Mouse (Mus musculus) embryonic facial prominence, embryonic 14.5 days (tissue): ENCODE data around the gene Atp8b5. TPM values are rescaled to one million over a fixed set of nuclear protein-coding genes. Genes with fewer than 3 reads are reported as not detected.

Experiments
- ATAC-seq: fragments of 200-750 bp; cut with Nextera tagmentation; 2 replicates; pipeline ENCODE4 v1.8.0; 2017; ENCODE audit warnings: low read depth, moderate number of reproducible peaks, moderate TSS enrichment
- DNase-seq: peaks from one replicate; pipeline ENCODE4 v3.0.0-alpha.2; 2015; ENCODE audit warnings: low spot score
- H3K27ac ChIP-seq: fragments of 300-500 bp; sonication (generic); replicated peaks from 2 replicates; pipeline ENCODE4 v1.5.1; 2014; ENCODE audit warnings: low read depth, mild to moderate bottlenecking, low read length, moderate library complexity
- H3K27me3 ChIP-seq: fragments of 300-500 bp; sonication (generic); replicated peaks from 2 replicates; pipeline ENCODE4 v1.6.1; 2014; ENCODE audit warnings: low read length; ENCODE audit not compliant: control insufficient read depth, insufficient read depth
- H3K36me3 ChIP-seq: fragments of 300-500 bp; sonication (generic); 2 replicates; pipeline ENCODE4 v1.6.1; 2014; ENCODE audit warnings: low read length, mixed read lengths; ENCODE audit not compliant: control insufficient read depth, insufficient read depth
- H3K4me1 ChIP-seq: fragments of 300-500 bp; sonication (generic); 2 replicates; pipeline ENCODE4 v1.6.1; 2014; ENCODE audit warnings: antibody characterized with exemption, low read length; ENCODE audit not compliant: control insufficient read depth, insufficient read depth
- H3K4me2 ChIP-seq: fragments of 300-500 bp; sonication (generic); 2 replicates; pipeline ENCODE4 v1.6.1; 2014; ENCODE audit warnings: low read depth, mild to moderate bottlenecking, low read length, moderate library complexity, mixed read lengths
- H3K4me3 ChIP-seq: fragments of 300-500 bp; sonication (generic); 2 replicates; pipeline ENCODE4 v1.5.1; 2014; ENCODE audit warnings: low read depth, mild to moderate bottlenecking, low read length
- H3K9ac ChIP-seq: fragments of 300-500 bp; sonication (generic); 2 replicates; pipeline ENCODE4 v1.6.1; 2014; ENCODE audit warnings: low read depth, mild to moderate bottlenecking, low read length, moderate library complexity, mixed read lengths
- H3K9me3 ChIP-seq: fragments of 300-500 bp; sonication (generic); 2 replicates; pipeline ENCODE4 v1.6.1; 2016; ENCODE audit warnings: low read length; ENCODE audit not compliant: control insufficient read depth
- WGBS: fragments of 180-500 bp; shearing (Covaris S2); extraction: QIAGEN DNeasy Blood & Tissue Kit; methylation state at CpG from one replicate; pipeline ENCODE4 v1.1.7; 2014; 5-methylcytosine and 5-hydroxymethylcytosine counted together
- polyA plus RNA-seq: library from polyadenylated mRNA; unstranded; fragments of >200 nt; fragmentation: Nextera tagmentation; extraction: Ambion mirVana; gene quantifications from 2 replicates; pipeline ENCODE4 v1.2.1, GENCODE M21; 2014

Atp8b5 gene
- polyA plus RNA-seq, 1 experiment from 2014 or later, result 0.36 TPM

- Histone ChIP-seq H3K9me3 (peaks cover 11% of the 10 kb centered on the region; the same call in 1 of the 2 replicates), H3K4me3 (no peak overlapping the region), H3K4me1 (no peaks in the 10 kb centered on the region), H3K4me2 (no peak overlapping the region), H3K27me3 (no peaks in the 10 kb centered on the region), H3K27ac (no peak overlapping the region), H3K9ac (no peak overlapping the region), H3K36me3 (no peaks in the 10 kb centered on the region)
- no peak for DNase-seq
- no peak for ATAC-seq
Observed at GRCm38 (mm10) chr4:43336176-43336575, 69.2 kb downstream of the Atp8b5 start.

GRCm38 (mm10) chr4:43340096-43340804, 73.3 kb downstream of the Atp8b5 start:
- no peak for DNase-seq
- peaks cover 11% of the 10 kb centered on the region; the same call in 1 of the 2 replicates for H3K9me3 ChIP-seq
- 74% methylated on average over 4 of the region's 4 CpGs for WGBS
- no peaks in the 10 kb centered on the region for H3K4me1 ChIP-seq
- no peaks in the 10 kb centered on the region for H3K27me3 ChIP-seq
- no peak overlapping the region for H3K4me3 ChIP-seq
- no peak for ATAC-seq
- H3K36me3 ChIP-seq, result no peaks in the 10 kb centered on the region
- H3K4me2 ChIP-seq, result no peak overlapping the region
- no peak overlapping the region for H3K9ac ChIP-seq
- no peak overlapping the region for H3K27ac ChIP-seq

GRCm38 (mm10) chr4:43341276-43341891, 74.4 kb downstream of the Atp8b5 start:
- 75% methylated on average over 7 of the region's 7 CpGs for WGBS
- DNase-seq (peak; percentile 32), ATAC-seq (peak; percentile 41; the same call in 1 of the 2 replicates)
- H3K9ac ChIP-seq, result no peak overlapping the region
- H3K36me3 ChIP-seq, result no peaks in the 10 kb centered on the region
- no peak overlapping the region for H3K4me3 ChIP-seq
- no peaks in the 10 kb centered on the region for H3K27me3 ChIP-seq
- H3K9me3 ChIP-seq, result peaks cover 6% of the 10 kb centered on the region; the same call in 1 of the 2 replicates
- H3K4me2 ChIP-seq, result no peak overlapping the region
- H3K27ac ChIP-seq, result no peak overlapping the region
- H3K4me1 ChIP-seq, result no peaks in the 10 kb centered on the region

GRCm38 (mm10) chr4:43342443-43342842, 75.5 kb downstream of the Atp8b5 start:
- WGBS, result 86% methylated on average over 10 of the region's 10 CpGs
- Histone ChIP-seq H3K4me2 (no peak overlapping the region), H3K36me3 (no peaks in the 10 kb centered on the region), H3K4me3 (no peak overlapping the region), H3K27me3 (no peaks in the 10 kb centered on the region), H3K4me1 (no peaks in the 10 kb centered on the region), H3K27ac (no peak overlapping the region), H3K9ac (no peak overlapping the region), H3K9me3 (no peaks in the 10 kb centered on the region)
- DNase-seq, result no peak
- no peak for ATAC-seq

DNA sequence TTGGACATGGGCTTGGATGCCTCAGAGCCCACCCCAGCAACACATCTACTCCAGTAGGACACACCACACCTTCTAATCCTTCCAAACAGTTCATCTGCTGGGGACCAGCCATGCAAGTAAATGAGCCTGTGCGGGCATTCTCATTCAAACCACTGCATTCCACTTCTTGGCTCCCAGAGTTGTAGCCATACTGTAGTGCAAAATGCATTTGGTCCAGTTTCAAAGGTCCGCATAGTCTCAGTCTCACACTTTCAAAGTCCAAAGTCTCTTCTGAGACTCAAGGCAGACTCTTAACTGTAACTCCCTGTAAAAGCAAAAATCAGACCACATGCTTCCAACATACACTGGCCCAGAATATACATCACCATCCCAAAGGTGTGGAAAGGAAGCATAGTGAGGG, 78.0 kb downstream of the Atp8b5 start:
- H3K27ac ChIP-seq, result no peak overlapping the region
- no peaks in the 10 kb centered on the region for H3K36me3 ChIP-seq
- no peaks in the 10 kb centered on the region for H3K4me1 ChIP-seq
- ATAC-seq, result no peak
- no peak overlapping the region for H3K4me3 ChIP-seq
- WGBS, result 91% methylated on average over 2 of the region's 2 CpGs
- no peak overlapping the region for H3K4me2 ChIP-seq
- H3K9ac ChIP-seq, result no peak overlapping the region
- DNase-seq, result no peak
- no peaks in the 10 kb centered on the region for H3K9me3 ChIP-seq
- no peaks in the 10 kb centered on the region for H3K27me3 ChIP-seq

DNA sequence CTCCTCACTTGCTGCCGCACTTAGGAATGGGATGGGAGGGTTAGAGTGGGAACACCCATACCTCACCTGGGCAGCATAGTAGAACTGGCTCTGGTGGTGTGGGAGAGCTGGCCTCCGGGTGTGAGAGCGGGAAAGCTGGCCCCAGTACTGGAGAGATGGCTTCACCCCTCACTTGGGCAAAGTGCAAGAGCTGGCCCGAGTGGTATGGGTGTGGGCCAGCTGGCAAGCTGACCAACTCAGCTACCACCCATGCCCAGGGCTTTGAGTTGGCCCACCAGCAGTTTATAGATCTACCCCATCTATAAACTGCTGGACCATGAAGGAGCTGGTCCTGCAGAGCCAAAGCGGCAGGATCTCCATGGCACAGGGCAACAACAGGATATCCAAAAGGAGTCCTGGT, 82.2 kb downstream of the Atp8b5 start:
- H3K4me1 ChIP-seq, result no peaks in the 10 kb centered on the region

DNA sequence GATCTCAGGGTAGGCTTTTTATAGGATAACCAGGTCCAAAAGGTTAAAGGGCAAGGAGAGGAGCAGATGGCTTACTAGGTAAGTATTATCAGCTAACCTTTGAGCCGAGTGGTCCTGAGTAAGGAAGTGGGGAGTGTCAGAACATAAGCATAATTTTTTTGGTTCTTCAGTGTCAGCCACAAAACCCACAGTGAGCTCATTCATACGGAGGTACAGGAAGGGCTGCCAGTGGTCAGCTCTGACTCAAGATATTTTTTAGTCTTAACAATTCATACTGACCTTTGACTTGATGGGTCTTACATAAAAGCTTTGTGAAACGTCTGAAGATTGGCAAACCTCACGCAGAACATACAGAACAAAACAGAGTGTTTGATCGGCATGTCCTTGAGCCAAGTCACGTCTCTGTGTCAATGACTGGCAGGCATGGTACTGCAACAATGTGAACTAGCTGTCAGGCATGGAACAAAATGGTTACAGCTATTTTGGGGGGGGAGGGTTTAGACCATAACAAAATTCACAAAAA, 83.1 kb downstream of the Atp8b5 start:
- Histone ChIP-seq H3K9ac (no peak overlapping the region), H3K4me1 (no peaks in the 10 kb centered on the region), H3K36me3 (no peaks in the 10 kb centered on the region), H3K4me3 (no peak overlapping the region), H3K4me2 (no peak overlapping the region), H3K27me3 (no peaks in the 10 kb centered on the region), H3K9me3 (no peaks in the 10 kb centered on the region), H3K27ac (no peak overlapping the region)
- no peak for ATAC-seq
- DNase-seq, result no peak
- 72% methylated on average over 6 of the region's 6 CpGs for WGBS

More for the DNA sequence above, 82.2 kb downstream of the Atp8b5 start:
- H3K27ac ChIP-seq, result no peak overlapping the region
- 88% methylated on average over 5 of the region's 5 CpGs for WGBS
- no peak overlapping the region for H3K4me3 ChIP-seq
- ATAC-seq, result no peak
- no peaks in the 10 kb centered on the region for H3K9me3 ChIP-seq
- DNase-seq, result no peak
- H3K9ac ChIP-seq, result no peak overlapping the region
- no peak overlapping the region for H3K4me2 ChIP-seq
- H3K36me3 ChIP-seq, result no peaks in the 10 kb centered on the region
- no peaks in the 10 kb centered on the region for H3K27me3 ChIP-seq

DNA sequence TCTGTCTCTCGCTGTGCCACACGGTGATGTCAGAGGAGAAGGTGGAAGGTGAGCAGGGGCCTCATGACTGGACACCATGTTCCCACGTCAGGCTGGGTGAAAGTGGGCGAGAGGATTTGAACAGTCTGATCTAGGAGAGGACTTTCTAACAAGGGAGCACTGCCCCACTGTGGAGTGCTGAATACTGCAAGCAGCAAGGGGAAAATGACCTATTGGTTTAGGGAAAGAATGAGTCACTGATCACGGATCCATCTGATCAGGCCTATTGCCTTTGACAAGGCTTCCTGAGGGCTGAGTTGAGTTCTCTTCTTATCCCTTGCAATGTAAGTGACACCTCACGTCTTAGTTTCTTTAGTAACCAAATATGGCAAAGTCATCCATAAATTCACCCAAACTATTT, 86.7 kb downstream of the Atp8b5 start:
- ATAC-seq, result no peak
- Histone ChIP-seq H3K9ac (no peak overlapping the region), H3K4me3 (no peak overlapping the region), H3K9me3 (no peaks in the 10 kb centered on the region), H3K4me1 (no peaks in the 10 kb centered on the region), H3K27ac (no peak overlapping the region), H3K36me3 (no peaks in the 10 kb centered on the region), H3K4me2 (no peak overlapping the region), H3K27me3 (no peaks in the 10 kb centered on the region)
- WGBS, result 85% methylated on average over 6 of the region's 6 CpGs
- no peak for DNase-seq
